Mouse (Mus musculus) kidney, postnatal 0 days (tissue): Measurements from ENCODE around the gene Galntl5. TPM values are rescaled to one million over a fixed set of nuclear protein-coding genes. Genes with fewer than 3 reads are reported as not detected.
A peak's percentile ranks its signal among the peaks of the same experiment; 100 is the strongest.
"Not testable (repeated sequence)": the region's sequence is repeated elsewhere in the genome, so short reads cannot be mapped to it uniquely, and the experiment has no call there.

Source experiments
- ATAC-seq: fragments of 200-750 bp; cut with Nextera tagmentation; replicated peaks from 2 replicates; pipeline ENCODE4 v1.8.0; 2017; ENCODE audit warnings: low read depth, moderate number of reproducible peaks, moderate TSS enrichment, moderate library complexity; ENCODE audit not compliant: low FRiP score
- DNase-seq: peaks from one replicate; pipeline ENCODE4 v3.0.0-alpha.2; 2016; ENCODE audit warnings: low spot score
- H3K27ac ChIP-seq: fragments of 300-500 bp; sonication (generic); 2 replicates; pipeline ENCODE4 v1.5.1; 2014; ENCODE audit warnings: mild to moderate bottlenecking
- H3K27me3 ChIP-seq: fragments of 300-500 bp; sonication (generic); 2 replicates; pipeline ENCODE4 v1.6.1; 2014; ENCODE audit warnings: low read length, mixed read lengths; ENCODE audit not compliant: insufficient read depth
- H3K36me3 ChIP-seq: fragments of 300-500 bp; sonication (generic); 2 replicates; pipeline ENCODE4 v1.6.1; 2014; ENCODE audit warnings: low read length, mixed read lengths; ENCODE audit not compliant: insufficient read depth
- H3K4me1 ChIP-seq: fragments of 300-500 bp; sonication (generic); replicated peaks from 2 replicates; pipeline ENCODE4 v1.6.1; 2014; ENCODE audit warnings: antibody characterized with exemption, low read length, mixed read lengths; ENCODE audit not compliant: insufficient read depth
- H3K4me2 ChIP-seq: fragments of 300-500 bp; sonication (generic); 2 replicates; pipeline ENCODE4 v1.6.1; 2014; ENCODE audit warnings: mild to moderate bottlenecking, low read length, moderate library complexity, mixed read lengths
- H3K4me3 ChIP-seq: fragments of 300-500 bp; sonication (generic); replicated peaks from 2 replicates; pipeline ENCODE4 v1.5.1; 2014; ENCODE audit warnings: low read depth, low read length
- H3K9ac ChIP-seq: fragments of 300-500 bp; sonication (generic); 2 replicates; pipeline ENCODE4 v1.6.1; 2014; ENCODE audit warnings: low read depth, low read length
- H3K9me3 ChIP-seq: fragments of 300-500 bp; sonication (generic); replicated peaks from 2 replicates; pipeline ENCODE4 v1.6.1; 2016; ENCODE audit warnings: low read length, inconsistent platforms, mixed read lengths
- CTCF ChIP-seq: IDR thresholded peaks from 2 replicates; pipeline ENCODE4 v1.5.1; 2016; ENCODE audit warnings: antibody characterized with exemption, low read depth, mild to moderate bottlenecking, moderate library complexity
- WGBS: fragments of 180-500 bp; shearing (Covaris S2); extraction: QIAGEN DNeasy Blood & Tissue Kit; methylation state at CpG from one replicate; pipeline ENCODE4 v1.1.7; 2014; 5-methylcytosine and 5-hydroxymethylcytosine counted together
- polyA plus RNA-seq: library from polyadenylated mRNA; unstranded; fragments of >200 nt; fragmentation: Nextera tagmentation; extraction: Ambion mirVana; gene quantifications from 2 replicates; pipeline ENCODE4 v1.2.1, GENCODE M21; 2015

The Galntl5 gene
- polyA plus RNA-seq, 1 experiment from 2014 or later: not detected

DNA sequence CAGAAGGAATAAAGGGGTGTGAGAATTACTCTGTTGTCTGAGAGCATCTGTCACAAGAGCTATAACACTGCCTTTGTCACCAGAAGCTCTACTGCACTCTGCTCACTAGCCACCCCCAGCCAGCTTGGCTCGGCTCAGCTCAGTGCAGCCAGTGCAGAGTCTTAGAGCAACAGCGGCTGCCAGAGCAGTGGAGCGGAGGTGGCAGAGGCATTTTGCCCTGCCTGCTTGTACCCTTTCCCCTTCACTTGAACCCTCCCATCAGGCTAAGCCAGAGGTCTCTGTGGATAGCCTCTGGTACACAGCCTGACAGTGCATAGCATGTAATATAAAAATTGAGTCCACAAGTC is 15.5 kb upstream of the Galntl5 start:
- H3K4me3 ChIP-seq: no peak overlapping the region
- no peak overlapping the region for H3K9ac ChIP-seq
- no peaks in the 10 kb centered on the region for H3K36me3 ChIP-seq
- H3K27ac ChIP-seq: no peak overlapping the region
- TF ChIP-seq CTCF: no peak
- H3K4me2 ChIP-seq: no peak overlapping the region
- no peaks in the 10 kb centered on the region for H3K9me3 ChIP-seq
- ATAC-seq (no peak), DNase-seq (no peak)
- H3K27me3 ChIP-seq: no peaks in the 10 kb centered on the region
- H3K4me1 ChIP-seq: no peaks in the 10 kb centered on the region
- WGBS: 79% methylated on average over 3 of the region's 3 CpGs

DNA sequence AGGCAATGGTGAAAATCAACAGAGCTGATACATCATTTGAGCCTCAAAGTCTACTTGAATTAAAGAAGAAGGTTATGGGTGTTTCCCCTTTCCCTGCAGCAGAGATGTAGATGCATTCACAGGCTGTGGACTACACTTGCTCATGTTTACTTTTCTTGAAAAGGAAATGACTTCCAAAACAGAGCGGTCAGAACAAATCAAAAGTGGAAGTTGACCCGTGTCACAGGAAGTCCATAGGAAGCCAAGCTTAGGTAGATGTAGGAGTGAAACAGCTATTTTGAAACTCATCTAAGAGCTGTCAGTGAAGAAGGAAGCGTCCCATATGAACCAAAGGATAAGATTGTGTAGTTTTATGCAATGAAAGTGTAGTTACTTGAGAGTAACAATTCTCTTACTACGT is 14.6 kb upstream of the Galntl5 start:
- Histone ChIP-seq H3K4me2 (no peak overlapping the region), H3K27me3 (no peaks in the 10 kb centered on the region), H3K27ac (no peak overlapping the region), H3K9me3 (no peaks in the 10 kb centered on the region), H3K4me1 (no peaks in the 10 kb centered on the region), H3K4me3 (no peak overlapping the region), H3K36me3 (no peaks in the 10 kb centered on the region), H3K9ac (no peak overlapping the region)
- DNase-seq (no peak), ATAC-seq (no peak)
- no peak for TF ChIP-seq CTCF
- WGBS: 53% methylated on average over 4 of the region's 4 CpGs

DNA sequence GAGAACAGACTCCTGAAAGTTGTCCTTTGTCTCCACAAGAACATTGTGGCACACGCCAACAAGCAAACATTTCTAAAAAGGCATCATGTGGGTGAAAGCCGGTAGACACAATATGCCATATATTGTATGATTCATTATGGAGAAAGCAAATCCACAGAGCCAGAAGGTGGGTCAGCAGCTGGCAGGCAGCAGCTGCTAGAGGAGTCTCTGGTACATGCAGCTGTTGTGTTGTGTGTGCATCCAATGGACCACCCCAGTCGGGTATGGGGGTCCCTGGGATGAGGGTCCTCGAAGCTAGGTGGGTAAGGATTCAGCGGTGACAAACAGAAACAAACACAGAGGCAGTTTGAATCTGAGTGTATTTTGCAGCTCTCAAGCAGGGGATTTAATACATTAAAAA is 3.3 kb upstream of the Galntl5 start:
- H3K4me2 ChIP-seq, H3K27ac ChIP-seq, H3K27me3 ChIP-seq, ATAC-seq, DNase-seq, H3K4me1 ChIP-seq, H3K9me3 ChIP-seq, H3K4me3 ChIP-seq, H3K9ac ChIP-seq, H3K36me3 ChIP-seq: not testable (repeated sequence)
- WGBS: 93% methylated on average over 5 of the region's 5 CpGs

DNA sequence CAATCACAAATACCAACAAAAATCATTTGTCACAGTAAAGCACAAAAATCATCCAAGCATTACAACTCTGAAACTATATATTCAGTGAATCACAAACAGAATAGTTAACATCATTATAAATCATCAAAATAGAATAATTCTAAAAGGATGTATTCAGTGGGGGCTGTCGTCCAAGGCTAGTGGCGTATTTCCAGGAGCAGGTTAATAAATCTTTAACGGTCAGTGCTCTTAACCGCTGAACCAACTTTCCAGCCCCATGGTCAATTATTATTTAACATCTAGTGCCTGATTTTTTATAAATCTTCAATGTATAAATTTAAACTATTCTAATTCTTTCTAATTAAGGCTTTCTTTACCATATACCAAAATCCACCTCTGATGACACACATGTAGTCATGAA is 2.7 kb upstream of the Galntl5 start:
- not testable (repeated sequence) for ATAC-seq, DNase-seq, H3K9ac ChIP-seq, H3K4me3 ChIP-seq, H3K27ac ChIP-seq, H3K36me3 ChIP-seq, H3K4me1 ChIP-seq, H3K9me3 ChIP-seq, H3K4me2 ChIP-seq, H3K27me3 ChIP-seq
- WGBS: 22% methylated on average over 4 of the region's 4 CpGs

- ATAC-seq: no peak
- 94% methylated on average over 4 of the region's 4 CpGs for WGBS
- Histone ChIP-seq H3K9me3 (no peaks in the 10 kb centered on the region), H3K27me3 (no peaks in the 10 kb centered on the region), H3K36me3 (no peaks in the 10 kb centered on the region), H3K4me1 (no peaks in the 10 kb centered on the region), H3K27ac (peak overlapping the region; percentile 14), H3K4me3 (no peak overlapping the region), H3K9ac (no peak overlapping the region), H3K4me2 (no peak overlapping the region)
- no peak for DNase-seq
- TF ChIP-seq CTCF: peak; percentile 34; the same call in 1 of the 2 replicates
These were observed 2.0 kb upstream of the Galntl5 start for GRCm38 (mm10) chr5:25179284-25179683.

- Histone ChIP-seq H3K9ac (no peak overlapping the region), H3K9me3 (no peaks in the 10 kb centered on the region), H3K4me2 (no peak overlapping the region), H3K4me3 (no peak overlapping the region), H3K4me1 (no peaks in the 10 kb centered on the region), H3K27me3 (no peaks in the 10 kb centered on the region), H3K36me3 (no peaks in the 10 kb centered on the region), H3K27ac (no peak overlapping the region)
- TF ChIP-seq CTCF: no peak
- no peak for DNase-seq
- ATAC-seq: peak; percentile 45
- WGBS: 71% methylated on average over 3 of the region's 3 CpGs
These were observed 1.2 kb upstream of the Galntl5 start for GRCm38 (mm10) chr5:25179936-25180488.

GRCm38 (mm10) chr5:25183595-25183994 is 2.3 kb downstream of the Galntl5 start:
- ATAC-seq (no peak), DNase-seq (no peak)
- Histone ChIP-seq H3K9ac (no peak overlapping the region), H3K4me2 (no peak overlapping the region), H3K4me3 (no peak overlapping the region), H3K27me3 (no peaks in the 10 kb centered on the region), H3K4me1 (no peaks in the 10 kb centered on the region), H3K27ac (no peak overlapping the region), H3K9me3 (no peaks in the 10 kb centered on the region), H3K36me3 (no peaks in the 10 kb centered on the region)
- no peak for TF ChIP-seq CTCF
- 89% methylated on average over 4 of the region's 4 CpGs for WGBS
